Mouse (Mus musculus): ENCODE data around the gene Olfr270. TPM values are rescaled to one million over a fixed set of nuclear protein-coding genes. Genes with fewer than 3 reads are reported as not detected.

Gene Olfr270
- polyA plus RNA-seq, 1 experiment from 2014 or later: not detected

GRCm38 (mm10) chr4:53015024-53015423 is 50.7 kb downstream of the Olfr270 start:
- H3K27me3 ChIP-seq (ENCODE audit: control insufficient read depth, insufficient read depth, low read length): no peaks in the 10 kb centered on the region
- no peak for ATAC-seq (ENCODE audit: insufficient number of reproducible peaks, insufficient read depth, low FRiP score, low read depth)
- WGBS: 96% methylated on average over 3 of the region's 3 CpGs
- H3K9ac ChIP-seq (replicated peaks; ENCODE audit: low read depth, low read length): no peak overlapping the region
- H3K9me3 ChIP-seq (ENCODE audit: control insufficient read depth, low read depth, low read length): no peaks in the 10 kb centered on the region; the same call in 1 of the 2 replicates
- peaks cover 20% of the 10 kb centered on the region for H3K36me3 ChIP-seq (ENCODE audit: control insufficient read depth, insufficient read depth, low read length)
- no peak overlapping the region for H3K27ac ChIP-seq (ENCODE audit: low read length)
- H3K4me3 ChIP-seq (ENCODE audit: low read depth, low read length): no peak overlapping the region
- H3K4me2 ChIP-seq (replicated peaks; ENCODE audit: low read depth, low read length): no peak overlapping the region
- H3K4me1 ChIP-seq (ENCODE audit: control insufficient read depth, insufficient read depth, low read length): 0 out of 2 replicates have a peak, but pooled peaks cover 4% of the 10 kb centered on the region

- Histone ChIP-seq H3K9ac (replicated peaks; ENCODE audit: low read depth, low read length) (no peak overlapping the region), H3K27ac (ENCODE audit: low read length) (no peak overlapping the region), H3K4me2 (replicated peaks; ENCODE audit: low read depth, low read length) (no peak overlapping the region), H3K27me3 (ENCODE audit: control insufficient read depth, insufficient read depth, low read length) (no peaks in the 10 kb centered on the region), H3K9me3 (ENCODE audit: control insufficient read depth, low read depth, low read length) (no peaks in the 10 kb centered on the region; the same call in 1 of the 2 replicates), H3K4me3 (ENCODE audit: low read depth, low read length) (no peak overlapping the region), H3K4me1 (ENCODE audit: control insufficient read depth, insufficient read depth, low read length) (no peaks in the 10 kb centered on the region), H3K36me3 (ENCODE audit: control insufficient read depth, insufficient read depth, low read length) (peaks cover 43% of the 10 kb centered on the region)
- 100% methylated on average over 1 of the region's 1 CpGs for WGBS
- ATAC-seq (ENCODE audit: insufficient number of reproducible peaks, insufficient read depth, low FRiP score, low read depth): no peak
These were observed 54.0 kb downstream of the Olfr270 start for GRCm38 (mm10) chr4:53018392-53018791.

Other genes with a start within 250 kb of the Olfr270 start
- not detected in 2 replicates for gene Olfr275, start 149.9 kb upstream of the Olfr270 start, polyA plus RNA-seq (2014; fragmentation: Nextera tagmentation; extraction: Ambion mirVana)
- gene Olfr273, start 105.3 kb upstream of the Olfr270 start, polyA plus RNA-seq (2014; fragmentation: Nextera tagmentation; extraction: Ambion mirVana): not detected in 2 replicates
- gene Olfr272, start 45.4 kb upstream of the Olfr270 start, polyA plus RNA-seq (2014; fragmentation: Nextera tagmentation; extraction: Ambion mirVana): not detected in 2 replicates
- not detected in 2 replicates for gene Nipsnap3a, start 24.7 kb downstream of the Olfr270 start, polyA plus RNA-seq (2014; fragmentation: Nextera tagmentation; extraction: Ambion mirVana)
- gene Nipsnap3b, start 47.3 kb downstream of the Olfr270 start, polyA plus RNA-seq (2014; fragmentation: Nextera tagmentation; extraction: Ambion mirVana): 90.2 and 91.8 TPM in 2 replicates
- 6.8 and 7.7 TPM in 2 replicates for gene Abca1, start 195.3 kb downstream of the Olfr270 start, polyA plus RNA-seq (2014; fragmentation: Nextera tagmentation; extraction: Ambion mirVana)